Mouse (Mus musculus) cerebellum, adult 9-11 months (tissue): ENCODE measurements around the gene Ambra1.

Source experiments
- DNase-seq: peaks from one replicate; pipeline ENCODE4 v3.0.0; 2022

The Ambra1 gene

DNA sequence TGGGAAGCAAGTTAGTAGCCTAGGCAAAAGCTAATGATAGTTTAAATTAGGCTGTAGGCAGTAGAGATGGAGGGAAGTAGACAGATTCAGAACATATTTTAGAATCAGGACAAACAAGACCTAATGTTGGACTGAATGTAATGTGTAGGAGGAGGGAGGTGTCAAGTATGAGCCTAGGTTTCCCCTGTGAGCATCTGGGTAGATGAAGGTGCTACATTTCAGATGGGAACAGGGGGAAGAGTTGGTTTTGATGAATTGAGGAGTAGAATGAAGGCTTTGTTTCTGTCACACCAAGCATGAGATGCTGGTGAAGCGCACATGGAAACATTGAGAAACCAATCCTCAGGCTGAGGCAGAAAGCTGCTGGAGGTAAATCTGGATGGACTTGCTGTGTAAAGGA, 9.7 kb downstream of the Ambra1 start:
- DNase-seq = no peak

GRCm38 (mm10) chr2:91744686-91745085, 14.8 kb downstream of the Ambra1 start:
- no peak for DNase-seq

- no peak for DNase-seq
Observed at GRCm38 (mm10) chr2:91749811-91750261, 19.9 kb downstream of the Ambra1 start.

GRCm38 (mm10) chr2:91771921-91772705, 42.2 kb downstream of the Ambra1 start:
- DNase-seq = peak; percentile 69

GRCm38 (mm10) chr2:91773309-91773708, 43.4 kb downstream of the Ambra1 start:
- DNase-seq = peak; percentile 52

- DNase-seq = no peak
Observed at GRCm38 (mm10) chr2:91779166-91779565, 49.2 kb downstream of the Ambra1 start.

DNA sequence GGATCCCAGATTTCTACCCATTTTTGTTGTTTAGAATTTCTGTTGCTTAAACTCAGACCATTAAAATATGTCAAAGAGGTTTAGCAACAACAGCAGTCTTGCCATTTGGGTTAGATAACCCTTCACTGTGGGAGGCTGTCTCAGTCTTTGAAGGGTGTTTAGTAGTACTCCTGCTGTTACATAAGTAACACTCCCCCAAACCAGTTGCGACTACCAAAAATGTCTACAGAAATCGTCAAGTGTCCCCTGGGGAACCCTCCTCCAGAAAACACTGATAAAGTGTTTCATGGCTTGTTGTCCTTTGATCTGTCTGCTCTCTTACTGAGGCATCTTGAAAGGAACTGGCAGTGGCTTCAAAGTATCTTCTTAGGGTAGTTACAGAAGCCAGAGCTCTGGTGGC, 61.7 kb downstream of the Ambra1 start:
- no peak for DNase-seq

GRCm38 (mm10) chr2:91792346-91792745, 62.4 kb downstream of the Ambra1 start:
- no peak for DNase-seq

GRCm38 (mm10) chr2:91794466-91794865, 64.5 kb downstream of the Ambra1 start:
- DNase-seq = no peak

DNA sequence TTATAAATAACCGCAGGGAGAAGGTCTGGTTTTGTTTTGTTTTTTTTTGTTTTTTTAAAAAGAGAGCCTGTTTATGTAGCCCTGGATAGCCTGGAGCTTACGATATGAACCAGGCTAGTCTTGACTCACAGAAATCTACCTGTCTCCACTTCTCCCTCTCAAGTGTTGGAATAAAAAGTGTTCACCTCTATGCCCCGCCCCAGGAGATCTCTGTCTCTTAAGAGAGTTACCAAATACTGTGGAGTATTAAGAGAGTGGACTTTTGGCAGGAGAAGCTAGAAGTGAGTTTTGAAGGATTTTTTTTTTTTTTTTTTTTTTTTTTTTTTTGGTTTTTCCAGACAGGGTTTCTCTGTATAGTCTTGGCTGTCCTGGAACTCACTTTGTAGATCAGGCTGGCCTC, 65.2 kb downstream of the Ambra1 start:
- no peak for DNase-seq

GRCm38 (mm10) chr2:91811433-91811832, 81.5 kb downstream of the Ambra1 start:
- no peak for DNase-seq

DNA sequence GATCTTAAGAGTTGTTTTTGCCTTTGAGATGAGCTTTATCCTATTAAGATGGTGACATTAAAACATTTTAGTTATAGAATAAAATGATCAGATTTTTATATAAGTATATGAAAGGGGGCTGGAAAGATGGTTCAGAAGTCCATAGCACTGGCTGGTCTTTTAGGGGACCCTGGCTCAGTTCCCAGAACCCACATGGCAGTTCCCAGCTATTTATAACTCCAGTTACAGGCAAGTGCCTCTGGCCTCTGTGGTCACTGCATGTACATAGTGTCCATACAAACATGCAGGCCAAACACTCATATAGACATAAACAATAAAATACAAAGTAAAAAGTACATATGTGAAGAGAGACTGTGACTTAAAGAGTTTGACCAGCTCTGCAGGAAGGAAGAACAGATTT, 86.8 kb downstream of the Ambra1 start:
- DNase-seq = no peak

DNA sequence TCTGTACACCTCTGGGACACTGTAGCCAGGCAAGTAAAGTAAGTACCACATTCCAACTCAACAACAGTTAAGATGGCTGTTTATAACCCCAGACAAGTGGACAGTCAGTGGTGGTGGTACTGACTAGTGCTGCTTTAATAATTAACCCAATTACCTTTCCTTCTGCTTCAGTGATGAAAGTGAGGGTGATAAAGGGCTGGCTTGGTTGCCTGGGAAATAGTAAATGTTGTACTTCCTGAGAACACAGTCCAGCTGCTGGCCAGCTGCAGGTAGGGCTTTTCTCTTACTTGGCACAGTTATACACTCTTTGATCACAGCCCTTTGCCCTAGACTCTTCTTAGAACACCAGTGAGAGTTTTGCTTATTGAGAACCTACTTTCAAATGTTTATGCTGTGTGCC, 102.3 kb downstream of the Ambra1 start:
- no peak for DNase-seq

DNA sequence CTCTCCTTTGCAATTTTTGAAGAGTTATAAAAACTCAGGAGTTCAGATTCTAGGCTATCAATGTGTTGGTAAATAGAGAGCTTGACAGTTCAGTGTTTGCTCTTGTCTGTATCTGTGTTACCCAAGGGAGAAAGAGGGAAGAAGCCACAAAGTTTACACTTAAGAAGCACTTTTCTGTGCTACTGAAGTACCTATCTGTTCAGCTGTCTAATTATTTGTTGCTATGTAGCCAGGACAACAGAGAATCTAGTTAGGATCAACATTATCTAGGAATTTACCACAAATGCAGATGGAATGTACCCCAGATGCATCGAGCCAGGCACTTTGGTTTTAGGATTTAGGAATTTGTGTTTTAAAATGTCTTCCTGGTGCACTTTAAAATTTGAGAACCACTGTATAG, 104.3 kb downstream of the Ambra1 start:
- no peak for DNase-seq

GRCm38 (mm10) chr2:91835031-91835430, 105.1 kb downstream of the Ambra1 start:
- DNase-seq = no peak

GRCm38 (mm10) chr2:91835631-91836030, 105.7 kb downstream of the Ambra1 start:
- DNase-seq = no peak

- no peak for DNase-seq
Observed at GRCm38 (mm10) chr2:91844085-91844484, 114.2 kb downstream of the Ambra1 start.

GRCm38 (mm10) chr2:91852446-91853191, 122.7 kb downstream of the Ambra1 start:
- peak; percentile 38 for DNase-seq

DNA sequence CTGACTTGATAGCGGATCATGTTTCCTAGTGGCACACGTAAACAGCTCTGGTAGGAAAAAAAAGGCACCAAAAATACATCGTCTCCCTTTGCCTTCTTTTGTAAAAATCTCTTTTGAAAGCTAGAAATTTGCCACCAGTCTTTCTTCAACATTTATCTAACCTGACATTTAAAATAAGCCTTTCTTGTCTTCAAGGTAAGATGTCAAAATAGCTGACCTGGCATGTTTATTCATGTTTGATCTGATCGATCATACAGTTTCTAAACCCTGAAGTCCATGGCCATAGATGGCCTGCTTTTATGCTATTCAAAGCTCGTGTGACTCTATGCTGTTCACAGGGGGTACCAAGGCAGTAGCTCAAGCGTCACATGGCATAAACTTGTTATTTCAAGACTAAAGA, 124.6 kb downstream of the Ambra1 start:
- no peak for DNase-seq

DNA sequence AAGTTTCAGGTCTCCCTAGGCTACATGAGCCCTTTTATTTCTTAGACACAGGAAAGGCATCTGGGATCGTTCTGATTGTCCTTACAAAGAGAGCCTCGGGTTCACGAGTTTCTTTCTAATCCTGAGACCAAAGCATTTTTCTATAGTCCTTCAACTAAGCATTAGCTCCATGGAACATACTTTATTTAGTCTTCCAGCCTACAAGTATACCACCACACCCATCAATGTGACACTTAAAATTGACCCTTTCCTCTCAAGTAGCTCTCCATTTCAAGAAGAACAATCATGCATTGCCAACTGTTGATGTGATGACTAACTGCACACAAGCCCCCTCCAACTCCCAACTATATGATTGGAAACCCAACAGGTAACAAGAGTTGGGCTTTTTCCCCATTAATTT, 127.0 kb downstream of the Ambra1 start:
- DNase-seq = no peak

- DNase-seq = no peak
Observed at GRCm38 (mm10) chr2:91859423-91859822, 129.5 kb downstream of the Ambra1 start.

- DNase-seq = peak; percentile 23
Observed at GRCm38 (mm10) chr2:91870754-91871153, 140.8 kb downstream of the Ambra1 start.

GRCm38 (mm10) chr2:91871225-91871624, 141.3 kb downstream of the Ambra1 start:
- DNase-seq = no peak

GRCm38 (mm10) chr2:91872658-91873057, 142.7 kb downstream of the Ambra1 start:
- DNase-seq = no peak
